Mouse (Mus musculus) testis, adult 2 months (tissue): ENCODE results near the gene Kif3a. TPM values are rescaled to one million over a fixed set of nuclear protein-coding genes. Genes with fewer than 3 reads are reported as not detected.
"Not testable (repeated sequence)": the region's sequence is repeated elsewhere in the genome, so short reads cannot be mapped to it uniquely, and the experiment has no call there.

Experiments
- H3K27ac ChIP-seq: fragments of 200-500 bp; 2 replicates; pipeline ENCODE4 v1.5.1; 2012; ENCODE audit warnings: low read depth, low read length; ENCODE audit not compliant: control insufficient read depth, insufficient read depth
- H3K27me3 ChIP-seq: fragments of 200-500 bp; 2 replicates; pipeline ENCODE4 v1.6.1; 2012; ENCODE audit warnings: mild to moderate bottlenecking, low read length, moderate library complexity; ENCODE audit not compliant: control insufficient read depth, insufficient read depth
- H3K36me3 ChIP-seq: fragments of 200-500 bp; 2 replicates; pipeline ENCODE4 v1.6.1; 2012; ENCODE audit warnings: mild to moderate bottlenecking, low read length; ENCODE audit not compliant: control insufficient read depth, insufficient read depth
- H3K4me1 ChIP-seq: fragments of 200-500 bp; 2 replicates; pipeline ENCODE4 v1.6.1; 2012; ENCODE audit warnings: low read length; ENCODE audit not compliant: control insufficient read depth, insufficient read depth
- H3K4me3 ChIP-seq: fragments of 200-500 bp; 2 replicates; pipeline ENCODE4 v1.5.1; 2012; ENCODE audit warnings: low read depth, mild to moderate bottlenecking, low read length, moderate library complexity, mixed read lengths; ENCODE audit not compliant: control insufficient read depth
- CTCF ChIP-seq: fragments of 200-500 bp; IDR thresholded peaks from 2 replicates; pipeline ENCODE4 v1.5.1; 2012; ENCODE audit warnings: low read depth, mild to moderate bottlenecking, inconsistent platforms, low read length, moderate library complexity; ENCODE audit not compliant: control insufficient read depth, insufficient read depth, insufficient replicate concordance
- POLR2A ChIP-seq: fragments of 200-500 bp; IDR thresholded peaks from 2 replicates; pipeline ENCODE4 v1.6.1; 2012; ENCODE audit warnings: low read depth, mild to moderate bottlenecking, inconsistent platforms, low read length, moderate library complexity; ENCODE audit not compliant: control insufficient read depth
- polyA plus RNA-seq: library from polyadenylated mRNA; depleted of rRNA; stranded (reverse); fragments of >200 nt; gene quantifications from 2 replicates; pipeline ENCODE4 v1.2.3, GENCODE M21; 2012

Gene Kif3a
- polyA plus RNA-seq, 1 experiment: 31.0 TPM

DNA sequence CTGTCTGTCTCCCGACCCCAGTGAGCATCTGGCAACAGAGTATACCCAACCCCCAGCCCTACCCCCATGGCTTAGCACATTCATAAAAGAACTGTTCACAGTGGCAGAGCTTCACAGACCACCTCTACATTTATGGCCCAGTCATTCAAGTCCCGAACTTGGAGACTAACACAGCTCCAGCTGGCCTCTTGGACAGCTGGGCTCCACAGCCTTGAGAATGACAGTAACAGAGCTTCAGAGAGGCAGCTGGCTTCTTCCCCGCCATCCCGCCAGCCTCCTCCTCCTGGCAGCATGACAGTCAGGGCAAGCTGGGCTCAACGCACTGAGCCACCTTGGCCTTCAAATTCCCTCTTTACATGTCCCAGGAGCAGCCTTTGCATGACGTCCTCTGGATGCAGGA, 20.9 kb upstream of the Kif3a start:
- Histone ChIP-seq H3K27me3 (no peaks in the 10 kb centered on the region), H3K4me1 (no peaks in the 10 kb centered on the region), H3K27ac (no peak overlapping the region), H3K4me3 (no peak overlapping the region), H3K36me3 (no peaks in the 10 kb centered on the region)
- no peak for TF ChIP-seq POLR2A
- no peak for TF ChIP-seq CTCF

DNA sequence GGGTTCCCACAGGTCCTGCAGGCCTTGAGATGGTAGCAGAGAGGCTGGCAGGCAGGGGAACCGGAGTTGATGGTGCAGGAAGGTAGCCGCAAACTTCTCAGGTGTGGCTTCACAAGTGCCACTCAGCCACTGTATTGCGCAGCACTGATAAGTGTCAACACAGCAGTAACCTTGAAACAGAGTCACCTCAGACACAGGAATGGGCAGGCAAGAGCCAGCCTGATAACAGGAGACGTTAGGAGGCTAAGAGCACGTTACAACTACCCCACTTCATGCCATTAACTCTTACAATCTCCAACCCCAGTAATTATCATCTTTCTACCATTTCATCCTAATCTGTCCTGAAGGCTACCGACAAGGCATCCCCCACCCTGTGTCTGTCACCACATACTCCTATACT, 19.6 kb upstream of the Kif3a start:
- TF ChIP-seq POLR2A (no peak), CTCF (no peak)
- no peaks in the 10 kb centered on the region for H3K4me1 ChIP-seq
- H3K36me3 ChIP-seq: no peaks in the 10 kb centered on the region
- no peak overlapping the region for H3K4me3 ChIP-seq
- no peak overlapping the region for H3K27ac ChIP-seq
- no peaks in the 10 kb centered on the region for H3K27me3 ChIP-seq

DNA sequence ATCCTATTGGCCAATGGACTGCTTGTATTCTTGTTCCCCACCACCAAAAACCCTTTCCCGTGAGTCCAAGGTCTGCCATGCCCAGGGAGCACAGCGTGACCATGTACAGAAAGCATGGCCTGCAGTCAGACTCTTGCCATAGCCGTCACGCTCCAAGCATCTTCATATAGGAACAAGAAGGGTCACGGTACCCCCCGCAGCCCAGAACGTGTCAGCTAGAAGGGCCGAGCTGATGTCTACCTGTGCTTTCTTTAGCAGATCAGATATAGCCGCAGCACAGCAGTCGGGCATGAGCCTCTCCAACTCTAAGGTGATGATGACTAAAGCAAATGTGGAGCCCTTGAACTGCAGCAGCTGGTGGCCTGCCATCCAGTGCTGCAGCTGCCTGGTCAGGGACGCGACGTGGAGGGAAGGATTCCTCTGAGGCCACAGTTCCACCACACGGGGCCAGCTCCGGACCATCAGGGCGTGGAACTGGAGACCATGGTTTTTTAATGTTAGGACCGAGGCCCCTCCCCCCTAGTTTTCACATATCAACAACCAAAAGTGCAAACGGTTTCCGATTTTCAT, 19.1 kb upstream of the Kif3a start:
- TF ChIP-seq POLR2A: no peak
- TF ChIP-seq CTCF: no peak
- no peak overlapping the region for H3K4me3 ChIP-seq
- no peaks in the 10 kb centered on the region for H3K4me1 ChIP-seq
- no peak overlapping the region for H3K27ac ChIP-seq
- no peaks in the 10 kb centered on the region for H3K36me3 ChIP-seq
- H3K27me3 ChIP-seq: no peaks in the 10 kb centered on the region

DNA sequence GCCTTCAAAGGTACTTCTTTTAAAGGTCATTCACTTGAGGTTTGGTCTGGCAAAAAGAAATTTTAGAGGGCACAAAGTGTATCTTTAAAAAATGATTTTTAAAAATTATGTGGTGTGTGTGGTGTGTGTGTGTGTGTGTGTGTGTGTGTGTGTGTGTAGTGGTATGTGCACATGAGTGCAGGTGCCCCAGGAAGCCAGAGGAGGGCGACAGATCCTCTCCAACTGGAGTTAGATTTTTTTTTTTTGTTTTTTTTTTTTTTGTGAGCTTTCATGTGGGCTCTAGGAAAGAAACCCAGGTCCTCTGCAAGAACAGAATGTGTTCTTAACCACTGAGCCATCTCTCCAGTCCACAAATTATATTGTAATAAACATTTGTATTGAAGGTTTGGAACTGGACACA, 16.5 kb upstream of the Kif3a start:
- no peak overlapping the region for H3K27ac ChIP-seq
- H3K36me3 ChIP-seq: no peaks in the 10 kb centered on the region
- H3K4me3 ChIP-seq: no peak overlapping the region
- no peaks in the 10 kb centered on the region for H3K4me1 ChIP-seq
- no peaks in the 10 kb centered on the region for H3K27me3 ChIP-seq
- no peak for TF ChIP-seq POLR2A
- TF ChIP-seq CTCF: no peak

DNA sequence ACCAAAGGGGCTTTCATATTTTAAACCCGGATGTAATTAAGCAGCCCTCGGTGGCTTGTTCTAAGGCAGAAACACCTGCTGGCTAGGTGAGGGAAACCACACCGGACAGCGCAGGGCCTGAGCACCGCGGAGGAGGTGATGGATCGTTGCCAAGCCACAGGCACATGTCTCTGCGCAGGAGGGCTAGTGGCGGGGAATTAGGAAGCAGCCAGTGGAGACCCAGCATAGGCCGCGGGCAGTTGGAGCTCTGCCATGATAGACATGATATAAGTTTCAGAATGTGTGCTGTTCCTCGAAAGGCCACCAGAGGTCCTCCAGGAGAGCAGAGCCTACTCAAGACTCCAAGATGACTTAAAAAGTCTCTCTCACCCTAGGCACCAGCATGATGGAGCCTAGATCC, 15.4 kb upstream of the Kif3a start:
- TF ChIP-seq CTCF (no peak), POLR2A (no peak)
- Histone ChIP-seq H3K27me3 (no peaks in the 10 kb centered on the region), H3K4me3 (no peak overlapping the region), H3K27ac (no peak overlapping the region), H3K36me3 (no peaks in the 10 kb centered on the region), H3K4me1 (no peaks in the 10 kb centered on the region)

DNA sequence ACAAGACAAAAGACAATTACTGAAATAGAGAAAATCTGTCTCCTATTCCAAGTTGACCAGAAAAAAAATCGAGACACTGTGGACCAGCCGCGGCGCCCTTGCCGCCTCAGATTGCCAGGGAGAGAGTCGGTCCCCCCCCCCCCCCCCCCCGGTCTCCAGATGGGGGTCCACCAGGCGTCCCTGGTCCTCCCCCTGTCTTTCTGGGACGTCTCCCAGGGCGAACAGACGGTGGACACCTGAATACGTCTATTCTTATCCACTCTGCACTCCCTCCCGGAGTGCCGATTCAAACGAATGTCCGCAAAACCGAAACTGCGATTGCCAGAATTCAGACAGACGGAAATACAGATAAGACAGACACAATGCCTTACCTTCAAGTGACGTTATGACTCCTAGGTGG, 10.7 kb upstream of the Kif3a start:
- H3K4me3 ChIP-seq, H3K27me3 ChIP-seq, H3K36me3 ChIP-seq, H3K27ac ChIP-seq, H3K4me1 ChIP-seq: not testable (repeated sequence)

DNA sequence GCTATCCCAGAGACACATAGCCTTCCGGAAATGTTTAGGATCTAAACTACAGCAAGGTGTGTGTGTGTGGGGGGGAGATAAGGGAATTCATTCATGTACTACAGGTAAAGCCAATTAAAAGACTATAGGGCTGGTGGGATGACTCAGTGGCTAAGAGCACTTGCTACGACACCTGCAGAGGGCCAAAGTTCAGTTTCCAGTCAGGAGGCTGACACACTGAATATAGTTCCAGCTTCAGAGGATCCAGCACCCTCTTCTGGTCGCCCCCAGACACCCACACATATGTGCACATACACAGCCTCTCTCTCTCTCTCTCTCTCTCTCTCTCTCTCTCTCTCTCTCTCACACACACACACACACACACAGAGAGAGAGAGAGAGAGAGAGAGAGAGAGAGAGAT, 9.2 kb upstream of the Kif3a start:
- H3K27ac ChIP-seq, H3K4me3 ChIP-seq: not testable (repeated sequence)

DNA sequence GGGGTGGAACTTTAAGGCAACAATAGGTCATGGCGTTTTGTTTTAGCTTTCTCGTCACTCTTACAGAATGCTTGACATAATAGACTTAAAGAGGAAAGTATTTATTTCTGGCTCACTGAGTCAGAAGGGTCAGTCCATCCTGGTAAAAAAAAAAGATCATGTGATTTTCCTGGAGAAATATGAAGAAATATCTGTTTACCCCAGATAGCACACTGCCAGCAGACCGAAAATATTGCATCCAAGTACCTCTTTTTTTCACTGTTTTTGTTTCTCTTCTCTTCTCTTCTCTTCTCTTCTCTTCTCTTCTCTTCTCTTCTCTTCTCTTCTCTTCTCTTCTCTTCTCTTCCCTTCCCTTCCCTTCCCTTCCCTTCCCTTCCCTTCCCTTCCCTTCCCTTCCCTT, 7.2 kb upstream of the Kif3a start:
- H3K4me3 ChIP-seq, H3K27ac ChIP-seq, H3K36me3 ChIP-seq: not testable (repeated sequence)

More for the DNA sequence above, 9.2 kb upstream of the Kif3a start:
- not testable (repeated sequence) for H3K4me1 ChIP-seq, H3K36me3 ChIP-seq, H3K27me3 ChIP-seq

More for the DNA sequence above, 7.2 kb upstream of the Kif3a start:
- not testable (repeated sequence) for H3K4me1 ChIP-seq, H3K27me3 ChIP-seq
